Mouse (Mus musculus) limb, embryonic 11.5 days (tissue): ENCODE data around the gene H2-Q1. TPM values are rescaled to one million over a fixed set of nuclear protein-coding genes. Genes with fewer than 3 reads are reported as not detected.

Experiments used
- ATAC-seq: fragments of 200-750 bp; cut with Nextera tagmentation; 2 replicates; pipeline ENCODE4 v1.8.0; 2017; ENCODE audit warnings: low read depth; ENCODE audit not compliant: insufficient number of reproducible peaks, low FRiP score, low TSS enrichment
- DNase-seq: peaks from one replicate; pipeline ENCODE4 v3.0.0-alpha.2; 2015; ENCODE audit warnings: low spot score
- H3K27ac ChIP-seq: fragments of 300-500 bp; sonication (generic); replicated peaks from 2 replicates; pipeline ENCODE4 v1.5.1; 2014; ENCODE audit warnings: low read depth, mild to moderate bottlenecking, low read length
- H3K27me3 ChIP-seq: fragments of 300-500 bp; sonication (generic); 2 replicates; pipeline ENCODE4 v1.6.1; 2014; ENCODE audit warnings: mild to moderate bottlenecking, low read length, mixed read lengths; ENCODE audit not compliant: control insufficient read depth, insufficient read depth
- H3K36me3 ChIP-seq: fragments of 300-500 bp; sonication (generic); 2 replicates; pipeline ENCODE4 v1.6.1; 2014; ENCODE audit warnings: mild to moderate bottlenecking, low read length, moderate library complexity, mixed read lengths; ENCODE audit not compliant: control insufficient read depth, insufficient read depth
- H3K4me1 ChIP-seq: fragments of 300-500 bp; sonication (generic); 2 replicates; pipeline ENCODE4 v1.6.1; 2014; ENCODE audit warnings: low read length, mixed read lengths; ENCODE audit not compliant: control insufficient read depth, insufficient read depth
- H3K4me2 ChIP-seq: fragments of 300-500 bp; sonication (generic); 2 replicates; pipeline ENCODE4 v1.6.1; 2014; ENCODE audit warnings: low read depth, mild to moderate bottlenecking, moderate library complexity; ENCODE audit not compliant: severe bottlenecking
- H3K4me3 ChIP-seq: fragments of 300-500 bp; sonication (generic); 2 replicates; pipeline ENCODE4 v1.5.1; 2014; ENCODE audit warnings: low read depth, low read length
- H3K9ac ChIP-seq: fragments of 300-500 bp; sonication (generic); 2 replicates; pipeline ENCODE4 v1.6.1; 2014; ENCODE audit warnings: mild to moderate bottlenecking, low read length
- H3K9me3 ChIP-seq: fragments of 300-500 bp; sonication (generic); 2 replicates; pipeline ENCODE4 v1.6.1; 2016; ENCODE audit warnings: low read length; ENCODE audit not compliant: control insufficient read depth
- WGBS: fragments of 180-500 bp; shearing (Covaris S2); extraction: QIAGEN DNeasy Blood & Tissue Kit; methylation state at CpG from one replicate; pipeline ENCODE4 v1.1.7; 2014; 5-methylcytosine and 5-hydroxymethylcytosine counted together
- polyA plus RNA-seq: library from polyadenylated mRNA; unstranded; fragments of >200 nt; fragmentation: Nextera tagmentation; extraction: Ambion mirVana; gene quantifications from 2 replicates; pipeline ENCODE4 v1.2.1, GENCODE M21; 2014

Gene H2-Q1
- polyA plus RNA-seq, 1 experiment from 2014 or later: not detected

DNA sequence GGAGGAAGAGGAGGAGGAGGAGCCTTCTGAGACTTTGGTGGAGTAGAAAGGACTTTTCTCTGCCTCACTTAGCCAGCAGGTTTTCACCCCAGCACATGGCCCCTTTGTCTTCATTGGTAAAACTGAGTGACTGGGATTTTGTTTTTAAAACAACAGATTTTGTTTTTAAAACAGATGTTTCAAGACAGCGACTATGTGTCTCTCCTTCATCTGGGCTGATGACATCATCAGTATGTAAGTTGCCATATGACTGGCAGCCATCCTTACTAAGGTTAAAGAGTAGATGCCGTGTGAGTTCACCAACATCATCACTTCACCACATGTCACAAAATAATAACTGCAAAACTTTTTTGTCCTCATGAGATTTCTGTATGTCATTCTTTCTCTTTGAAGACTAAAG, 33.9 kb downstream of the H2-Q1 start:
- Histone ChIP-seq H3K27me3 (peaks cover 8% of the 10 kb centered on the region), H3K4me2 (no peak overlapping the region), H3K4me1 (no peaks in the 10 kb centered on the region), H3K36me3 (no peaks in the 10 kb centered on the region), H3K4me3 (no peak overlapping the region), H3K9ac (no peak overlapping the region), H3K9me3 (no peaks in the 10 kb centered on the region), H3K27ac (no peak overlapping the region)
- 76% methylated on average over 2 of the region's 2 CpGs for WGBS
- ATAC-seq (no peak), DNase-seq (no peak)

DNA sequence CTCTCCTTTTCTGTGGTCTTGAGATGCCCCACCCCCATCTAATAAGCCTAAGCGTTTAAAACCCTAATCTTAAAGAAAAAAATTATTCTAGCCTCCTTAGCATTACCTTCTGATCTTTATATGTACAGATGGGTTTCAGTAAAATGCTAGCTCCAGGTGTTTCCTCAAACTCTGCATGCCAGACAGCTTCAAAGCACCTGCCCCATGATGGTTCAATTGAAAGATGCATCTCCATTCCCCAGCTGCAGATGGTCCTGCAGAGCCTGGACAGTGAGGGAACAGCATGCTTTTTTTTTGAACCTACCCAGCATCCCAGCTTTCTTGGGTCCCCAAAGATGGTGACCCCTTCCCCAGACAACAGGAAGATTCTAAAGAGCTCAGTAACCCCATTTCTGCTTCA, 36.9 kb downstream of the H2-Q1 start:
- H3K4me3 ChIP-seq: no peak overlapping the region
- no peak overlapping the region for H3K4me2 ChIP-seq
- no peaks in the 10 kb centered on the region for H3K4me1 ChIP-seq
- peaks cover 12% of the 10 kb centered on the region for H3K27me3 ChIP-seq
- H3K9me3 ChIP-seq: no peaks in the 10 kb centered on the region
- DNase-seq: peak; percentile 10
- WGBS: 49% methylated on average over 1 of the region's 1 CpGs
- ATAC-seq: no peak
- H3K27ac ChIP-seq: no peak overlapping the region
- no peak overlapping the region for H3K9ac ChIP-seq
- H3K36me3 ChIP-seq: no peaks in the 10 kb centered on the region

DNA sequence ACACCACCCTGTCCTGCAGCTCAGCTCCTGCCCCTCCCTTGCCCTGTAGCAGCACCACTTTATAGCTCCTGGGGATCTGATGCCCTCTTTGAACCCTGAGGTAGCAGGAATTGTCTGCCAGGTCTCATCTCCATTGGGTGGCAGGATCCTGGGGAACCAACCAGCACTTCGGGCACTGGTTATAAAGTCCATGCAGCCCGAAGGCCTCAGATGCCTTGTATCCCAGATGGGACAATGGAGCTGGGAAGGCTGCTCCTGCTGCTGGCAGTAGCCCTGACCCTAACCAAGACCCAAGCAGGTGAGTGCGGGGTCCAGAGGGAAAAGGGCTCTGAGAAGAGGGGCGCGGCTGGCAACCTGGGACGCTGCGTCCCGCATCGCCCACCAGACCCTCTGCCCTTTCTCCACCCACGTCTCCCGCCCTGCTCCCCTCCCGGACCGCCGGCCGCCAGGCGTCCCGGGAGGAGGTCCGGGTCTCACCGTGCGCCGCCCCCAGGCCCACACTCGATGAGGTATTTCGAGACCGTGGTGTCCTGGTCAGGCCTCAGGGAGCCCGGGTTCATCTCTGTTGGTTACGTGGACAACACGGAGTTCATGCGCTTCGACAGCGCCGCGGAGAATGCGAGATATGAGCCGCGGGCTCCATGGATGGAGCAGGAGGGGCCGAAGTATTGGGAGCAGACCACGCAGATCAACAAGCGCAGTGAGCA, 38.7 kb downstream of the H2-Q1 start:
- DNase-seq (peak; percentile 31), ATAC-seq (no peak)
- whole genome bisulfite sequencing: 9% methylated on average over 38 of the region's 38 CpGs
- Histone ChIP-seq H3K36me3 (no peaks in the 10 kb centered on the region), H3K27me3 (peaks cover 12% of the 10 kb centered on the region), H3K9me3 (no peaks in the 10 kb centered on the region), H3K4me2 (peak overlapping the region; percentile 74), H3K4me1 (no peaks in the 10 kb centered on the region), H3K4me3 (peak overlapping the region; percentile 31), H3K9ac (0 out of 2 replicates have a peak overlapping the region, but pooled peaks have one; percentile 22), H3K27ac (no peak overlapping the region)

DNA sequence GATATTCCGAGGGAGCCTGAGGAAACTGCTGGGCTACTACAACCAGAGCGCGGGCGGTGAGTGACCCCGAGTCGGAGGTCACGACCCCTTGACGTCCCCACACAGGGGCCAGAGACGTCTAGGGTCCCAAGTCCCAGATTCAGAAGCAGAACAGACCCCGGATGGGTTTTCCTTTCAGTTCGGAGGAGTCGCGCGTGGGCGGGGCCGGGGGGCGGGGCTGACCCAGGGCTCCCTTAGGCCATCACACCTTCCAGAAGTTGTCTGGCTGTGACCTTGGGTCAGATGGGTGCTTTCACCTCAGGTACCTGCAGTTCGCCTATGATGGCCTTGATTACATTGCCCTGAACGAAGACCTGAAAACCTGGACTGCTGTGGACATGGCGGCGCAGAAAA, 39.3 kb downstream of the H2-Q1 start:
- Histone ChIP-seq H3K4me1 (no peaks in the 10 kb centered on the region), H3K27me3 (peaks cover 12% of the 10 kb centered on the region), H3K4me2 (peak overlapping the region; percentile 74), H3K4me3 (peak overlapping the region; percentile 31), H3K9ac (0 out of 2 replicates have a peak overlapping the region, but pooled peaks have one; percentile 22), H3K9me3 (no peaks in the 10 kb centered on the region), H3K27ac (no peak overlapping the region), H3K36me3 (no peaks in the 10 kb centered on the region)
- ATAC-seq (no peak), DNase-seq (no peak)
- 15% methylated on average over 21 of the region's 21 CpGs for WGBS

Other genes starting within 250 kb of the H2-Q1 start
- 1.5 and 2.1 TPM in 2 replicates for gene Ly6g6e, start 243.5 kb upstream of the H2-Q1 start, polyA plus RNA-seq
- 0.72 and 1.6 TPM in 2 replicates for gene Ly6g6d, start 242.3 kb upstream of the H2-Q1 start, polyA plus RNA-seq
- gene Ly6g6f, start 234.8 kb upstream of the H2-Q1 start, polyA plus RNA-seq: 0.27 and 0.73 TPM in 2 replicates
- gene Abhd16a, start 231.1 kb upstream of the H2-Q1 start, polyA plus RNA-seq: 43.1 and 46.9 TPM in 2 replicates
- not detected in 2 replicates for gene Ly6g5c, start 212.1 kb upstream of the H2-Q1 start, polyA plus RNA-seq
- 0.44 and 0.75 TPM in 2 replicates for gene Ly6g5b, start 205.0 kb upstream of the H2-Q1 start, polyA plus RNA-seq
- gene Gpank1, start 198.9 kb upstream of the H2-Q1 start, polyA plus RNA-seq: 24.0 and 29.1 TPM in 2 replicates
- 277 and 290 TPM in 2 replicates for gene Csnk2b, start 198.4 kb upstream of the H2-Q1 start, polyA plus RNA-seq
- gene D17H6S53E, start 194.0 kb upstream of the H2-Q1 start, polyA plus RNA-seq: 8.6 and 8.9 TPM in 2 replicates
- gene Apom, start 188.4 kb upstream of the H2-Q1 start, polyA plus RNA-seq: 0.44 and 1.5 TPM in 2 replicates
- gene Bag6, start 185.2 kb upstream of the H2-Q1 start, polyA plus RNA-seq: 103 and 104 TPM in 2 replicates
- 215 and 234 TPM in 2 replicates for gene Prrc2a, start 155.5 kb upstream of the H2-Q1 start, polyA plus RNA-seq
- 3.4 and 3.9 TPM in 2 replicates for gene Aif1, start 144.3 kb upstream of the H2-Q1 start, polyA plus RNA-seq
- gene Lst1, start 132.0 kb upstream of the H2-Q1 start, polyA plus RNA-seq: 4.0 and 4.7 TPM in 2 replicates
- gene Ltb, start 126.0 kb upstream of the H2-Q1 start, polyA plus RNA-seq: 0.45 and 0.54 TPM in 2 replicates
- gene Tnf, start 118.4 kb upstream of the H2-Q1 start, polyA plus RNA-seq: not detected in 2 replicates
- 0.11 and 0.27 TPM in 2 replicates for gene Lta, start 115.1 kb upstream of the H2-Q1 start, polyA plus RNA-seq
- gene Gm16181, start 99.6 kb upstream of the H2-Q1 start, polyA plus RNA-seq: not detected in 2 replicates
- 3.9 and 5.9 TPM in 2 replicates for gene Atp6v1g2, start 86.7 kb upstream of the H2-Q1 start, polyA plus RNA-seq
- gene Nfkbil1, start 84.6 kb upstream of the H2-Q1 start, polyA plus RNA-seq: 4.0 and 4.6 TPM in 2 replicates
- 739 and 748 TPM in 2 replicates for gene Ddx39b, start 78.7 kb upstream of the H2-Q1 start, polyA plus RNA-seq
- 15.7 and 16.3 TPM in 2 replicates for gene H2-D1, start 57.7 kb upstream of the H2-Q1 start, polyA plus RNA-seq
- 0.16 and 0.31 TPM in 2 replicates for gene H2-Q2, start 21.8 kb downstream of the H2-Q1 start, polyA plus RNA-seq
- 3.6 and 4.0 TPM in 2 replicates for gene H2-Q4, start 59.2 kb downstream of the H2-Q1 start, polyA plus RNA-seq
- gene H2-Q6, start 104.4 kb downstream of the H2-Q1 start, polyA plus RNA-seq: 2.5 and 3.1 TPM in 2 replicates
- 23.3 and 25.7 TPM in 2 replicates for gene H2-Q7, start 118.8 kb downstream of the H2-Q1 start, polyA plus RNA-seq
- 0.26 and 0.72 TPM in 2 replicates for gene H2-Q10, start 149.7 kb downstream of the H2-Q1 start, polyA plus RNA-seq
- gene Pou5f1, start 185.6 kb downstream of the H2-Q1 start, polyA plus RNA-seq: 0.11 TPM in 1 of 2 replicates, not detected in the other
- gene Tcf19, start 196.4 kb downstream of the H2-Q1 start, polyA plus RNA-seq: 53.9 and 65.0 TPM in 2 replicates
- gene Cchcr1, start 196.7 kb downstream of the H2-Q1 start, polyA plus RNA-seq: 13.2 and 13.6 TPM in 2 replicates
- gene Psors1c2, start 212.8 kb downstream of the H2-Q1 start, polyA plus RNA-seq: 0.72 and 1.1 TPM in 2 replicates
- gene Cdsn, start 231.7 kb downstream of the H2-Q1 start, polyA plus RNA-seq: not detected in 2 replicates
- not detected in 2 replicates for gene 2300002M23Rik, start 247.0 kb downstream of the H2-Q1 start, polyA plus RNA-seq